Mouse (Mus musculus) megakaryocyte, embryonic 14.5 days (primary cell): ENCODE data around the gene Olfr1413.

Experiments used
- FLI1 ChIP-seq: IDR thresholded peaks from 2 replicates; pipeline ENCODE4 v1.6.1; 2012; ENCODE audit warnings: low read length, inconsistent platforms, mixed read lengths
- GATA1 ChIP-seq: IDR thresholded peaks from 3 replicates; pipeline ENCODE4 v1.6.1; 2012; ENCODE audit warnings: mixed read lengths, low read length, inconsistent platforms, borderline replicate concordance

GRCm38 (mm10) chr1:92523764-92524163 is 47.4 kb upstream of the Olfr1413 start:
- no peak for TF ChIP-seq GATA1
- TF ChIP-seq FLI1: no peak
